Mouse (Mus musculus) forebrain, embryonic 13.5 days (tissue): ENCODE data around the gene Gm21981. TPM values are rescaled to one million over a fixed set of nuclear protein-coding genes. Genes with fewer than 3 reads are reported as not detected.

ENCODE experiments used
- ATAC-seq: fragments of 200-750 bp; cut with Nextera tagmentation; 2 replicates; pipeline ENCODE4 v1.8.0; 2017
- H3K27ac ChIP-seq: fragments of 300-500 bp; sonication (generic); 2 replicates; pipeline ENCODE4 v1.5.1; 2015; ENCODE audit warnings: inconsistent platforms, mild to moderate bottlenecking, moderate library complexity
- H3K27me3 ChIP-seq: fragments of 300-500 bp; sonication (generic); 2 replicates; pipeline ENCODE4 v1.6.1; 2015; ENCODE audit warnings: mild to moderate bottlenecking, inconsistent platforms
- H3K36me3 ChIP-seq: fragments of 300-500 bp; sonication (generic); 2 replicates; pipeline ENCODE4 v1.6.1; 2015; ENCODE audit warnings: mild to moderate bottlenecking, inconsistent platforms; ENCODE audit not compliant: poor library complexity, severe bottlenecking
- H3K4me1 ChIP-seq: fragments of 300-500 bp; sonication (generic); 2 replicates; pipeline ENCODE4 v1.6.1; 2015; ENCODE audit warnings: inconsistent platforms
- H3K4me2 ChIP-seq: fragments of 300-500 bp; sonication (generic); 2 replicates; pipeline ENCODE4 v1.6.1; 2015; ENCODE audit warnings: inconsistent platforms, mild to moderate bottlenecking, moderate library complexity
- H3K4me3 ChIP-seq: fragments of 300-500 bp; sonication (generic); 2 replicates; pipeline ENCODE4 v1.5.1; 2015; ENCODE audit warnings: mild to moderate bottlenecking, inconsistent platforms
- H3K9ac ChIP-seq: fragments of 300-500 bp; sonication (generic); 2 replicates; pipeline ENCODE4 v1.6.1; 2015; ENCODE audit warnings: mild to moderate bottlenecking, inconsistent platforms
- H3K9me3 ChIP-seq: fragments of 300-500 bp; sonication (generic); replicated peaks from 2 replicates; pipeline ENCODE4 v1.6.1; 2016; ENCODE audit warnings: inconsistent platforms
- WGBS: fragments of 180-500 bp; shearing (Covaris S2); methylation state at CpG from one replicate; pipeline ENCODE4 v1.1.7; 2015; 5-methylcytosine and 5-hydroxymethylcytosine counted together
- polyA plus RNA-seq: library from polyadenylated mRNA; unstranded; fragments of >200 nt; fragmentation: Nextera tagmentation; extraction: Ambion mirVana; gene quantifications from 2 replicates; pipeline ENCODE4 v1.2.1, GENCODE M21; 2015

Gene Gm21981
- polyA plus RNA-seq, 1 experiment from 2014 or later = 0.21 TPM

DNA sequence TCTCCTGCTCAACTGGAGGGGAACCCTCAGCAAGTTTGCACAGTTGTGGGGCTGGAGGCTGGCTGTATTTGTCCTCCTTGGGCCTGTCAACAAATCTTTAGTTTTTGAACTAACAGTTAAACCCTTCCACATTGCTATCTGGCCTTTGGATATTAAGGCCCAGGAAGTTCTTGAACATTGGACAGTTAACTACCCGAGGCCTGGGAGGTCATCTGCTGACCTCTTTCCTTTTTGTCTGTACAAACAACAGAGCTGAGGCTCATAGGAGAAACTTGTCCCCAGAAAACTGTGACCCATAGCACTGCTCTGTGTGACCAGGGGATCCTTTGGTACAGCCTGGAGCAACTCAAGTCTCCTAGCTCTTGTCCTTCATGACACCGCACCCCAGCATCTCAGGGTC lies 4.8 kb upstream of the Gm21981 start:
- WGBS = 91% methylated on average over 2 of the region's 2 CpGs
- H3K4me3 ChIP-seq = no peak overlapping the region
- peaks cover 8% of the 10 kb centered on the region for H3K4me1 ChIP-seq
- peaks cover 44% of the 10 kb centered on the region; the same call in 1 of the 2 replicates for H3K36me3 ChIP-seq
- H3K27ac ChIP-seq = no peak overlapping the region
- ATAC-seq = no peak
- H3K9me3 ChIP-seq = no peaks in the 10 kb centered on the region
- 0 out of 2 replicates have a peak, but pooled peaks cover 7% of the 10 kb centered on the region for H3K27me3 ChIP-seq
- H3K4me2 ChIP-seq = no peak overlapping the region
- no peak overlapping the region for H3K9ac ChIP-seq

DNA sequence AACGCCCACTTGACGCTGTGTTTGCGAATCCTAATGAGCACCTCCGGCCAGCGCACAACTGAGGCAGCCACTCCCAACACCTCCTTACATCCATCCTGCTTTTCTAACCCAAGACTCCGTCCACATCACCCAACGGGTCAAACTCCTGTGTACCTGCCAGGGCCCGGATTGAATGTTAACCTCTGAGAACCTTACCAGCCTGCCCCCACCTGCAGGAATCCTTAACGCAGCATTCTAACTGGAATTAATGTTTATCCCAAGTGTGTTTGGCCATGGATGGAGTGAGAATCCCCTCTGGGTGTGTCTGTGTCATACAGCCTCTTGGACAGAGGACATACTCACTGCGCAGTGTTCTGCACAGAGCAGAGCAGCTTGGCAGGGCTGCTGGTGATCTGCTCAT lies 3.9 kb upstream of the Gm21981 start:
- 89% methylated on average over 10 of the region's 10 CpGs for WGBS
- 0 out of 2 replicates have a peak overlapping the region, but pooled peaks have one; percentile 5 for H3K9ac ChIP-seq
- H3K36me3 ChIP-seq = peaks cover 38% of the 10 kb centered on the region; the same call in 1 of the 2 replicates
- peaks cover 13% of the 10 kb centered on the region for H3K4me1 ChIP-seq
- no peak for ATAC-seq
- peaks cover 14% of the 10 kb centered on the region for H3K27me3 ChIP-seq
- H3K9me3 ChIP-seq = no peaks in the 10 kb centered on the region
- H3K4me3 ChIP-seq = no peak overlapping the region
- H3K27ac ChIP-seq = no peak overlapping the region
- no peak overlapping the region for H3K4me2 ChIP-seq

DNA sequence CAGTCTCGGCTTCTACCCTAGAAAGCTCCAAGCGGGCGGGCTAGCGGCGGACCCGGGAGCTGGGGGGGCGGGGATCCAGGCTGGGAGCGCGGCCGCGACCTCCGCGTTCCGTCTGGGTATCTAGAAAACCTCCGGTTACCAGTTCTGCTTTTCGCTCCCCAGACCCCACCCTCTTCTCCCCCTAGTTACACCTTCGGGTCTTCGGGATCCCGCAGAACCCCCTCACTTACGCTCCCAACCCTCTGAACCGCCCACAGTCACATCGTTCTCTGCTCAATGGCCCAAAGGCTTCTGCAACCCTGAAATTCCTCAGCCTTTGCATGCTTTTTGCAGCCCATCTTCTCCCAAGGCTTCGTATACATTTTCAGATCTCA lies 1.1 kb upstream of the Gm21981 start:
- H3K9ac ChIP-seq = peak overlapping the region; percentile 85
- H3K36me3 ChIP-seq = peaks cover 14% of the 10 kb centered on the region; the same call in 1 of the 2 replicates
- peaks cover 14% of the 10 kb centered on the region for H3K27me3 ChIP-seq
- H3K4me3 ChIP-seq = peak overlapping the region; percentile 76
- ATAC-seq = no peak; the same call in 1 of the 2 replicates
- under 1% methylated on average over 13 of the region's 23 CpGs for WGBS
- H3K27ac ChIP-seq = peak overlapping the region; percentile 40; the same call in 1 of the 2 replicates
- H3K4me2 ChIP-seq = peak overlapping the region; percentile 76
- peaks cover 13% of the 10 kb centered on the region for H3K4me1 ChIP-seq
- no peaks in the 10 kb centered on the region for H3K9me3 ChIP-seq

DNA sequence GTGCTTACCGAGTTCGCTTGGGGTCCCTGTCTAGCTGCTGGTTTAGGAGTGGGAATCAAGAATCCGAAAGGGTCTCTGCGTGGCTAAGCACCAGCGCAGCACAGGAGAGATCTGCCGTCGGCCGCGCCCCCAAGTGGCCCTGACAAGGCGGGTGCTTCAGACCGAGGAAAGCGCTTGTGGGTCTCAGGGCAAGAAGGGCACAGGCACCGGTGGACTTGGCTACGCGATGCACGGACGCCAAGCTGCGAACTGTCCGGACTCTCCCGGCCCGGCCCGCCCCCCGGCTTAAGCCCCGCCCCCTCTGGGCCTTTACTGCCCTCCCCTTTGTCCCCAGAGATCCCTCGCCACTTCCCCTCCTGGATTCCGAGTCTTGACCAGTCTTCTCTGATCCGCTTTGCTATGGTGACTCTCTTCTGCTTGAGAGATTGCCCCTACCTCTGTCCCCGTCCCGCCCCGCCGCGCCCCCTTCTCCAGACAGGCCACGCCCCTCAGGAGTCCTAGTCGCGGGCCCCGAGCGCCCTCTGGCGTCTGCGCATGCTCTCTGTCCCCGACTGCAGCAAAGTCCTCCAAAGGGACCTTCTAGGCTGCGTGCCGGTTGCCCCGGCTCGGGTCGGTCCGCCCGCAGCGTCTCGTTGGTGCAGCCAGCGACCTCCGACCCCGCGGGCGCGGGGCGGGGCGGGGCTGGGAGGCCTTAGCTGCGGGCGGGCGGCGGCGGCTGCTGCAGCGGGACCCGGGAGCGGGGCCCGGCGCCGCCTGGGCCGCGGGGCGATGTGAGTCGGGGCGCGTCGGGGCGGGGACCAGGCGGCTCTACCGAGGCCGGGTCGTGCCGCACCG lies 465 bp upstream of the Gm21981 start, which contains the start of gene Prickle4:
TSS of gene Prickle4 (minus strand) at position 234 of the 834 bp plus-strand sequence.
- peak; percentile 96 for ATAC-seq
- Histone ChIP-seq H3K27ac (peak within 1 kb of the TSS; percentile 40; the same call in 1 of the 2 replicates), H3K4me3 (peak within 1 kb of the TSS; percentile 76), H3K36me3 (peaks cover 8% of the 10 kb centered on the region; the same call in 1 of the 2 replicates), H3K9ac (peak within 1 kb of the TSS; percentile 85), H3K9me3 (no peaks in the 10 kb centered on the region), H3K4me2 (peak within 1 kb of the TSS; percentile 76), H3K4me1 (peaks cover 16% of the 10 kb centered on the region), H3K27me3 (peaks cover 14% of the 10 kb centered on the region)
- under 1% methylated on average over 78 of the region's 82 CpGs for WGBS

DNA sequence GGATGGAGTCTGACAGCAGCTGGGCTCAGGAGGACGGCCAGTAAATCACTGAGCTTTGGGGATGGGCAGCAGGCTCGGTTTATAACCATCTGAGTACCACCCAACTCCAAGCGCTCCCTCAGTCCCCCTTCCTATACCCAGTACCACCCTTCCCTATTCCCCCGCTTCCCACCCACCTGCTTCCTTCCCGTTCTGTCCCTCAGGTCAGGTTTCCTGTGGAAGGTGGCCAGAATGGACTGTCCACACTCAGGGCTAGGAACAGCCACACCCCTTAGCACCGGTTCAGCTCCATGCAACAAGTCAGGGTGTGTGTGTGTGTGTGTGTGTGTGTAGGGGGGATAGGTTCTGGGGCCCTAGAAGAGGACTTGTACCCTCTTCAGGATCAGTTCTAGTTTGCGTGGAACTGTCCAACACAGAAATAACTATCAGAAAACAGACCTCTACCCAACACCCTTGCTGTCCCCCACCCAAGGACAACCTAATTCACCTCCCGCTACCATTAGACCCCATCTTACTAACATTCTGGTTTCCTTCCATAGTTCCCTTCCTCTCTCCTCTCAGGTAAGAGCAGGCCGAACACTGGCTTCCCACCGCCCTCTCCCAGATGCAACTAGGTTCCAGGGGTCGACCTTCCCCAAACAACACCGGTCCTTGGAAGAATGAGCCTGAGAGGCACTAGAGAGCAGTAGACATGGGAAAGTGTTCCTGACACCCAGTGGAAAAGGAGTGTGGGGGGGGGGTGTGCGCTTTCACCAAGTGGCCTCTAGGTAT lies 399 bp downstream of the Gm21981 start:
- H3K9ac ChIP-seq = peak overlapping the region; percentile 58
- H3K4me1 ChIP-seq = peaks cover 24% of the 10 kb centered on the region
- H3K27ac ChIP-seq = no peak overlapping the region
- peak overlapping the region; percentile 76 for H3K4me2 ChIP-seq
- H3K4me3 ChIP-seq = peak overlapping the region; percentile 76
- H3K9me3 ChIP-seq = no peaks in the 10 kb centered on the region
- no peak for ATAC-seq
- 0 out of 2 replicates have a peak, but pooled peaks cover under 1% of the 10 kb centered on the region for H3K36me3 ChIP-seq
- peaks cover 14% of the 10 kb centered on the region for H3K27me3 ChIP-seq
- WGBS = 33% methylated on average over 13 of the region's 13 CpGs

DNA sequence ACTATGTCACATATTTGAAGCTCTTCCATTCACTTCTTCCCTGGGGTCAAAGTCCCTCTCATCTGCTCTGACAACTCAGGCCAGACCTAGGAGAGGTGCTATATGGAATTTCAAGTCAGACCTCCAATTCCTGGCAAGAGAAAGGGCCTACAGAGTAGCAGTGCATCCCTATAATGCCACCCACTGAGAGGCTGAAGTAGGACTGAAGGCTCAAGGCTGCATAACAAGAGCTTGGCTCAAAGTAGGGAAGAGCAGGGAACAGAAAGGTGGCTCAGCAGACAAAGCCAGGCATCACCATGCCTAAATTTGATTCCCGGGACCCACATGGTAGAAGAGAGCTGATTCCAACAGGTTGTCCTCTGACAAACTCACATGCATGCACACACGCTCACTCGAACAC lies 2.6 kb downstream of the Gm21981 start:
- Histone ChIP-seq H3K36me3 (no peaks in the 10 kb centered on the region), H3K4me3 (no peak overlapping the region), H3K27ac (no peak overlapping the region), H3K9me3 (no peaks in the 10 kb centered on the region), H3K4me2 (no peak overlapping the region), H3K27me3 (peaks cover 14% of the 10 kb centered on the region), H3K4me1 (peaks cover 32% of the 10 kb centered on the region), H3K9ac (no peak overlapping the region)
- WGBS = 91% methylated on average over 3 of the region's 3 CpGs
- no peak for ATAC-seq

DNA sequence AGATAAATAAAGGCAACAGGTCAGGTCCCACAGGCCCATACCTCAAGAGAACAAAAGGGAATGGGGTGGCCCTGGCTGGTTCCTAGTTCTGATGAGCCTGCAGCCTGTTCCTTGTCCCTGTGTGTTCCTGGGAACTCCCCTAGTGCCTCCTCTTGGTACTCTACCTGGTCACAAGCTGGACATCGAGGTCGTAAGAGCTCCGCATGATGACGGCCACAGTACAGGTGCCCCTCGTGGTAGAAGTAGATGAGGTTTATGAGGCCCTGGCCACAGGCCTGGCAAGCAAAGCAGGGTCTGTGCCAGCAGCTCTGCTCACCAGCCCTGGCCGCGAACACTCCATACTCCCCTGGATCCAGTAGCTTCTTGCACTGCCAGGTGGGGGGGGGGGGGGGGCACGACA lies 4.4 kb downstream of the Gm21981 start:
- H3K9me3 ChIP-seq = no peaks in the 10 kb centered on the region
- H3K9ac ChIP-seq = peak overlapping the region; percentile 84; the same call in 1 of the 2 replicates
- H3K27ac ChIP-seq = no peak overlapping the region
- H3K4me3 ChIP-seq = peak overlapping the region; percentile 82; the same call in 1 of the 2 replicates
- ATAC-seq = no peak
- H3K36me3 ChIP-seq = peaks cover 12% of the 10 kb centered on the region; the same call in 1 of the 2 replicates
- peaks cover 35% of the 10 kb centered on the region for H3K4me1 ChIP-seq
- peak overlapping the region; percentile 94 for H3K4me2 ChIP-seq
- WGBS = 79% methylated on average over 8 of the region's 8 CpGs
- H3K27me3 ChIP-seq = peaks cover 14% of the 10 kb centered on the region

DNA sequence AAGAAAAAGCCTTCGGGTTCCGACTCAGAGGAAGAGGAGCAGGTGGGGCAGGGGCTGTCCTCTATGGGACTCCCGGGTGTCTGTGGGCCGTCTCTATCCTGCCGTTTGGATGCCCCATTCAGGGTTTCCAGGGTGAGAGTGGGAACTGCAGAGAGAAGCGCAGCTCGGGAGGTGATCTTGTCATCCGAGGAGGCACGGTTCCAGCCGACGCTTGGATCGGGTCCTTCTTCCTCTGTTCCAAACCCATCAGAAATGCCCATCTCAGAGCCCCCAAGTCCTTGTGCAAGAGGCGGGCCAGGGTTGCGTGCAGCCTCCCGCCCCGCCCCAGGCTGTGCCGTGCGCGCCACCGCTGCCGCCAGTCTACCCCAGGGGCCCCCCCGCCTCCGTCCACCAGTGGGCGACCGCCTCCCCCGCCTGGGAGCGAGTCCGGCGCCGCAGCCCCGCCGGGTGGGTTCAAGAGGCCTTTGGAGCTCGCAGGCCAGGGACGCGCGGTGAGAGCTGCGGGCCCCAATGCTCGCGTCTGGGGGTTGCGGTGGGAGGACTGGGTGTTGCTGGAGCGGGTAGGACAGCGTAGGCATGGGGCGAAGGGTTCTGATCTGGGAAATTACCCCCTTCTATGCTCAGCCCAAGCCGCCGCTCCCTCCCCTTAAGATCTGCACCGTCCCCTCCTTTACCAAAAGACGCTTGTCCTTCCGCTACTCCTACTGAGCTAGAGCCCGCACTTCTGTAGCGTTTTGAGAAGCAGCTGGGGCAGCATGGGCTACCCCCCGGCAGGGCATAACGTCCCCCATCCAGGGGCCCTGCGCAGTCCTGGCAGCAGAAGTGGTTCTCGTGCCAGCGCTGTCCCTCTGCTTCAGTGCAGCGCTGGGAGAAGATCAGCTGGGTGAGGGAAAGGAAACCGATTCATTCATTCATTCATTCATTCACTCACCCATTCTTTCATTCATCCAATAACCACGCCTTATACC lies 5.4 kb downstream of the Gm21981 start, which contains the start of gene Frs3:
TSS of gene Frs3 (plus strand) at position 423 of the 968 bp plus-strand sequence.
- peaks cover 22% of the 10 kb centered on the region for H3K36me3 ChIP-seq
- peak within 1 kb of the TSS; percentile 72 for H3K27ac ChIP-seq
- peak; percentile 72 for ATAC-seq
- peaks cover 30% of the 10 kb centered on the region for H3K4me1 ChIP-seq
- H3K9ac ChIP-seq = peak within 1 kb of the TSS; percentile 84
- H3K9me3 ChIP-seq = no peaks in the 10 kb centered on the region
- H3K27me3 ChIP-seq = peaks cover 11% of the 10 kb centered on the region
- WGBS = under 1% methylated on average over 58 of the region's 58 CpGs
- H3K4me3 ChIP-seq = peak within 1 kb of the TSS; percentile 82
- H3K4me2 ChIP-seq = peak within 1 kb of the TSS; percentile 94

DNA sequence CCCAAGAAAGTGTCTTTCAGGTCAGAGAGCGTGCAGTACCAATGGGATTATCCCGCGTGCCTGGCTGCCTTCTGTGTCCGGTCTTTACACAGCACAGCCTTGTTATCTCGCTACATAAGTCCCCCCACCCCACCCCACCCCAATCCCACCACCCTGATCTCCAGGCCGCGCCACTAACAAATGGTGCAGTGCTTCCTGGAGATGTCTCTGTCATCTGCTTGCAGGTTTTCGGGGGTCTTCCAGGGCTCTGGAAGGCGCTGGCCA lies 6.0 kb downstream of the Gm21981 start, which contains the start of gene Tomm6:
TSS of gene Tomm6 (minus strand) at position 43 of the 264 bp plus-strand sequence.
- peak within 1 kb of the TSS; percentile 82 for H3K4me3 ChIP-seq
- peaks cover 27% of the 10 kb centered on the region for H3K4me1 ChIP-seq
- no peak for ATAC-seq
- H3K27ac ChIP-seq = peak within 1 kb of the TSS; percentile 72
- no peaks in the 10 kb centered on the region for H3K9me3 ChIP-seq
- H3K36me3 ChIP-seq = peaks cover 28% of the 10 kb centered on the region
- H3K4me2 ChIP-seq = peak within 1 kb of the TSS; percentile 94
- 0% methylated on average over 9 of the region's 9 CpGs for WGBS
- H3K9ac ChIP-seq = peak within 1 kb of the TSS; percentile 84
- peaks cover 5% of the 10 kb centered on the region for H3K27me3 ChIP-seq

DNA sequence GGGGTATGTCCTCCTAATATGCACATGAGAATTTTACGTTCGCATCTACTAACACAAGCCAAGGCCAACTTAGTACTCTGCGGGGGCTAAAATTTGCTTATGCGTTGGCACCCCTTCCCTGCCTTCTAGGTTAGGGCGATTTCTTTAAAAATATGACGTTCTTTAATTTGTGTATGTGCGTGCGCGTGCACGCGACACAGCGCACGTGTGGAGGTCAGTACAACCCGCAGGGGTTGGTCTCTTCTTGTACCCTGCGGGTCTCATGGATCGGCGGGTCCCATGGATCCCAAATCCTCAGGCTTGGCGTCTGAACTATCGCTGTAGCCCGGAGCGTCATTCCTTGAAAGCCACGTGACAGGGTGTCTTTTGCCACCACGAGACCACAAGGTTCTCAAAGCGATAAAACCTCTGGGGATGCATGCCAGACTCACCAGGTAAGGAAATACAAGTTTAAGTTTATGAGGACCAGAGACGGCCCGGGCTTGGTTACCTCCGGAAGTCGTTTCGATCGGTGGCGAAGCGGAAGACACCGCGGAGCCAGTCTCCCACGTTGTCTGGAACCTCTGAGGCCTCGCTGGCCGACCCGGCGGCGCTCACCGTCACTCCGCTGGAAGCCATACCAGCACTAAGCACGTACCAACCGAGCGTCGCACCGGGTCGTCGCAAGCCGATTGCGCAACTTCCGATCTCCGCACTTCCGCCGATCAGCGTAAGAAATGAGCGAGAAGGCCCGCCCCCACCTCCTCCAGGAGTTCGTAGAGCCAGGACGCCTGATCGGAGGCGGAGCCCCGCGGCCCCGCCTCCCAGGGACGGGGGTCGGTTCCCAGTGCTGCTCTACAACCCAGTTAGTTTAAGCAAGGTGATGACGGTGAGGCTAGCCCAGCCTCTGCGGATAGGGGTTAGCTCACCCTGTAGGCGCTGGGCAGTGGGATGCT lies 6.6 kb downstream of the Gm21981 start:
- H3K9me3 ChIP-seq = no peaks in the 10 kb centered on the region
- peak; percentile 92 for ATAC-seq
- no peaks in the 10 kb centered on the region for H3K27me3 ChIP-seq
- peak overlapping the region; percentile 94 for H3K4me2 ChIP-seq
- peak overlapping the region; percentile 72 for H3K27ac ChIP-seq
- peak overlapping the region; percentile 84 for H3K9ac ChIP-seq
- H3K4me1 ChIP-seq = peaks cover 27% of the 10 kb centered on the region
- WGBS = 1% methylated on average over 70 of the region's 70 CpGs
- peaks cover 34% of the 10 kb centered on the region for H3K36me3 ChIP-seq
- peak overlapping the region; percentile 82 for H3K4me3 ChIP-seq
